Mouse (Mus musculus): Measurements from ENCODE around the gene Ifitm6. TPM values are rescaled to one million over a fixed set of nuclear protein-coding genes. Genes with fewer than 3 reads are reported as not detected.

The Ifitm6 gene
- 1.1 TPM for polyA plus RNA-seq (2015; fragmentation: Illumina TruSeq; extraction: RNeasy Lipid Tissue Mini Kit (QIAGEN cat#74804); ENCODE audit: low read depth, low replicate concordance)

DNA sequence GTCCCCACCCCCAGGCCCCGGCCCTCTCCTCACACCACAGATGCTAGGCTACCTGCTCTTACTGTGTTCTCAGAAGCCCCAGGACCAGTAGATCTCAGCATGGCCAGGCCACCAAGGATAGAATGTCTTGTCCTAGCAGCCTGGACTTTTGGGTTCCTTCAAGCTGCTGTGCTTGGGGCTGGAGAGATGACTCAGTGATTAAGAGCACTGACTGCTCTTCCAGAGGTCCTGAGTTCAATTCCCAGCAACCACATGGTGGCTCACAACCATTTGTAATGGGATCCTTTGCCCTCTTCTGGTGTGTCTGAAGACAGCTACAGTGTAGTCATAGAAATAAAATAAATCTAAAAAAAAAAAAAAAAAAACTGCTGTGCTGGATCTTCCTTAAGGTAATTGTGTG is at the start of gene Ifitm6:
TSS of gene Ifitm6 (minus strand) at position 101 of the 400 bp plus-strand sequence.

DNA sequence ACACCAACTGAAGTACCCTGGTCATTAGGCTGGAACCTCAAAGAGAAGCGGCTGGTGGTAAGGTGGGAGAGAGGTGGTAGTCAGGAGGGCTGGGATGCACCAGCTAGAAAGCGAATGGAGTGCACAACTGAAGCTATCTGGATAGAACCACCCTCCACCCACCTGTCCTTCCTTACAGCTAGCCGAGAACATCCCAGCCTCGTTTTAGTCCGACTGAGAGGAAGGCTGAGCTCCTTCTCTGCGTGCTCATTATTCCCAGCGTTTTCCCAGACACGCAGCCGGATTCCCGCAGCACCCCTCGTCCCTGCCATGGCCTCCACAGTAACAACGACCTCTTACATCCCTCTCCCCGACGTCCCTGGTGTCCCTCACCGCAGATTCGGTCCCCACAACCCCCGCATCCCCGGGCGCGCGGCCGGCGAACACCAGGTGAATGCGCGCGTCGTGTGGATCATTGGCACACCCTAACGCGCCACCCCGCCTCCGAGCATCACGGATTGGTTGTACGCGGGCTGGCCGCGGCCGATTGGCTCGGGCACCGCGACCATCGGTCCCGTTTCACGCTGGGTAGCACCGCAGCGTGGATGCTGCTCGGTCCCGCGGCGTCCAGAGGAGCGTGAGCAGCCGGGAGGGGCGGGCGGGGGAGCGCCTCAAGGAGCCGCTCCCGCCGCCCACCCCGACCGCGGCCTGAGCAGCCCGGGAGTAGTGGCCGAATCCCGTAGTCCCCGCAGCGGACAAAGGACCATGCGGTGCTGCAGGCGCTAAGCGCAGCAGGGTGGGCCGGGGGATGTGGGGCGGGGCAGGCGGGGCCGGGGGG is 42.9 kb upstream of the Ifitm6 start, which contains the start of gene B4galnt4:
TSS of gene B4galnt4 (plus strand) at position 679 of the 817 bp plus-strand sequence.

DNA sequence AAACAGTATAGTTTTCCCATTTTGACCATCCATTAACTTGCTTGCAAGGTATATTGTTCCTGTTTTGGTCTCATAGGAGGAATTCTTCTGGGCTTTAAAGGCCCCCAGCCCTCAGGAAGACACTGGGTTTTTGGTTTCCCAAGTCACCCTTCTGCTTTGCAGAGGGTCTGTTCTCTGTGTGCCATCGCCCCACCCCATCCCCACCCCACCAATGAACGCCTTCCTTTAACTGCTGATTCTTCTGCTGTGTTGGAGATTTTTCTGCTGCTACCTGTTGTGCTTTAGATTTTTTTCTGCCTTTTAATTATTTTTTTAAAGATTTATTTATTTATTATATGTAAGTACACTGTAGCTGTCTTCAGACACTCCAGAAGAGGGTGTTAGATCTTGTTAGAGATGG is 11.1 kb upstream of the Ifitm6 start, which contains the start of gene Gm17387:
TSS of gene Gm17387 (plus strand) at position 301 of the 400 bp plus-strand sequence.

DNA sequence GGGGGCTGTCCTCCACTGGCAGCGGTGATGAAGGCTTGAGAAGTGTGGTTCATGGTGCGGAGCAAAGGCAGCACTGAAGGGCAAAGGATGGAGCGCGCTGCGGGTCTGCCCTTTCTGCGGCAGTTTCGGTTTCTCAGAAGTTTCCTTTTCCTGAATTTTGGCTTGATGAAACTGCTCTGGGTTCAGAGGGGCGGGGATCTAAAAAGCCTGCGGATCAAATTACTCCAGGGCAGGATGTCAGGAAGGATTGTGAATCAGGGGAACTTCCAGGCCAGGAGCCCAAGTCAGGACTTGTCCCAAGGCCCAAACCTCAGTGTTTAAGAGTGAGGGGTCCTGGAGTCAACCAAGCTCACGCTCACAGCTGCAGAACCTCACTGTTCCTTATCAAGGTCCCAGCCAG is 7.1 kb downstream of the Ifitm6 start, which contains the start of gene Ifitm3:
TSS of gene Ifitm3 (minus strand) at position 178 of the 400 bp plus-strand sequence.

GRCm38 (mm10) chr7:140966921-140967320 is 50.8 kb downstream of the Ifitm6 start, which contains the start of gene Ifitm1:
Ifitm1 (plus strand) TSS chr7:140967221.

Other genes with a start within 250 kb of the Ifitm6 start
- gene Syce1, start 230.1 kb downstream of the Ifitm6 start, polyA plus RNA-seq (2015; fragmentation: Illumina TruSeq; extraction: RNeasy Lipid Tissue Mini Kit (QIAGEN cat#74804); ENCODE audit: low read depth, low replicate concordance) = 0.52 TPM
- 21.9 TPM for gene Zfp941, start 195.7 kb downstream of the Ifitm6 start, polyA plus RNA-seq (2015; fragmentation: Illumina TruSeq; extraction: RNeasy Lipid Tissue Mini Kit (QIAGEN cat#74804); ENCODE audit: low read depth, low replicate concordance)
- 1.6 TPM for gene Urah, start 182.9 kb downstream of the Ifitm6 start, polyA plus RNA-seq (2015; fragmentation: Illumina TruSeq; extraction: RNeasy Lipid Tissue Mini Kit (QIAGEN cat#74804); ENCODE audit: low read depth, low replicate concordance)
- not detected for gene Scgb1c1, start 172.4 kb downstream of the Ifitm6 start, polyA plus RNA-seq (2015; fragmentation: Illumina TruSeq; extraction: RNeasy Lipid Tissue Mini Kit (QIAGEN cat#74804); ENCODE audit: low read depth, low replicate concordance)
- gene Odf3, start 170.1 kb downstream of the Ifitm6 start, polyA plus RNA-seq (2015; fragmentation: Illumina TruSeq; extraction: RNeasy Lipid Tissue Mini Kit (QIAGEN cat#74804); ENCODE audit: low read depth, low replicate concordance) = 0.28 TPM
- gene Gm45785, start 161.6 kb downstream of the Ifitm6 start, polyA plus RNA-seq (2015; fragmentation: Illumina TruSeq; extraction: RNeasy Lipid Tissue Mini Kit (QIAGEN cat#74804); ENCODE audit: low read depth, low replicate concordance) = not detected
- gene Ric8a, start 161.0 kb downstream of the Ifitm6 start, polyA plus RNA-seq (2015; fragmentation: Illumina TruSeq; extraction: RNeasy Lipid Tissue Mini Kit (QIAGEN cat#74804); ENCODE audit: low read depth, low replicate concordance) = 66.6 TPM
- gene Bet1l, start 160.3 kb downstream of the Ifitm6 start, polyA plus RNA-seq (2015; fragmentation: Illumina TruSeq; extraction: RNeasy Lipid Tissue Mini Kit (QIAGEN cat#74804); ENCODE audit: low read depth, low replicate concordance) = 34.2 TPM
- 133 TPM for gene Psmd13, start 136.0 kb downstream of the Ifitm6 start, polyA plus RNA-seq (2015; fragmentation: Illumina TruSeq; extraction: RNeasy Lipid Tissue Mini Kit (QIAGEN cat#74804); ENCODE audit: low read depth, low replicate concordance)
- 133 TPM for gene Sirt3, start 135.6 kb downstream of the Ifitm6 start, polyA plus RNA-seq (2015; fragmentation: Illumina TruSeq; extraction: RNeasy Lipid Tissue Mini Kit (QIAGEN cat#74804); ENCODE audit: low read depth, low replicate concordance)
- gene Cox8b, start 117.5 kb downstream of the Ifitm6 start, polyA plus RNA-seq (2015; fragmentation: Illumina TruSeq; extraction: RNeasy Lipid Tissue Mini Kit (QIAGEN cat#74804); ENCODE audit: low read depth, low replicate concordance) = 4.6 TPM
- gene Nlrp6, start 97.0 kb downstream of the Ifitm6 start, polyA plus RNA-seq (2015; fragmentation: Illumina TruSeq; extraction: RNeasy Lipid Tissue Mini Kit (QIAGEN cat#74804); ENCODE audit: low read depth, low replicate concordance) = 0.34 TPM
- gene Pgghg, start 76.5 kb downstream of the Ifitm6 start, polyA plus RNA-seq (2015; fragmentation: Illumina TruSeq; extraction: RNeasy Lipid Tissue Mini Kit (QIAGEN cat#74804); ENCODE audit: low read depth, low replicate concordance) = 4.3 TPM
- gene Ifitm5, start 67.6 kb downstream of the Ifitm6 start, polyA plus RNA-seq (2015; fragmentation: Illumina TruSeq; extraction: RNeasy Lipid Tissue Mini Kit (QIAGEN cat#74804); ENCODE audit: low read depth, low replicate concordance) = not detected
- not detected for gene Gm45717, start 62.0 kb downstream of the Ifitm6 start, polyA plus RNA-seq (2015; fragmentation: Illumina TruSeq; extraction: RNeasy Lipid Tissue Mini Kit (QIAGEN cat#74804); ENCODE audit: low read depth, low replicate concordance)
- gene Ifitm2, start 61.9 kb downstream of the Ifitm6 start, polyA plus RNA-seq (2015; fragmentation: Illumina TruSeq; extraction: RNeasy Lipid Tissue Mini Kit (QIAGEN cat#74804); ENCODE audit: low read depth, low replicate concordance) = 31.6 TPM
- gene Ifitm1, start 50.7 kb downstream of the Ifitm6 start, polyA plus RNA-seq (2015; fragmentation: Illumina TruSeq; extraction: RNeasy Lipid Tissue Mini Kit (QIAGEN cat#74804); ENCODE audit: low read depth, low replicate concordance) = 8.0 TPM
- gene Ifitm3, start 7.2 kb downstream of the Ifitm6 start, polyA plus RNA-seq (2015; fragmentation: Illumina TruSeq; extraction: RNeasy Lipid Tissue Mini Kit (QIAGEN cat#74804); ENCODE audit: low read depth, low replicate concordance) = 39.7 TPM
- gene Gm17387, start 11.2 kb upstream of the Ifitm6 start, polyA plus RNA-seq (2015; fragmentation: Illumina TruSeq; extraction: RNeasy Lipid Tissue Mini Kit (QIAGEN cat#74804); ENCODE audit: low read depth, low replicate concordance) = not detected
- 44.9 TPM for gene B4galnt4, start 43.2 kb upstream of the Ifitm6 start, polyA plus RNA-seq (2015; fragmentation: Illumina TruSeq; extraction: RNeasy Lipid Tissue Mini Kit (QIAGEN cat#74804); ENCODE audit: low read depth, low replicate concordance)
- gene Pkp3, start 60.3 kb upstream of the Ifitm6 start, polyA plus RNA-seq (2015; fragmentation: Illumina TruSeq; extraction: RNeasy Lipid Tissue Mini Kit (QIAGEN cat#74804); ENCODE audit: low read depth, low replicate concordance) = not detected
- 2.7 TPM for gene Sigirr, start 82.6 kb upstream of the Ifitm6 start, polyA plus RNA-seq (2015; fragmentation: Illumina TruSeq; extraction: RNeasy Lipid Tissue Mini Kit (QIAGEN cat#74804); ENCODE audit: low read depth, low replicate concordance)
- not detected for gene Ano9, start 99.9 kb upstream of the Ifitm6 start, polyA plus RNA-seq (2015; fragmentation: Illumina TruSeq; extraction: RNeasy Lipid Tissue Mini Kit (QIAGEN cat#74804); ENCODE audit: low read depth, low replicate concordance)
- 59.5 TPM for gene Ptdss2, start 104.5 kb upstream of the Ifitm6 start, polyA plus RNA-seq (2015; fragmentation: Illumina TruSeq; extraction: RNeasy Lipid Tissue Mini Kit (QIAGEN cat#74804); ENCODE audit: low read depth, low replicate concordance)
- 53.6 TPM for gene Rnh1, start 154.9 kb upstream of the Ifitm6 start, polyA plus RNA-seq (2015; fragmentation: Illumina TruSeq; extraction: RNeasy Lipid Tissue Mini Kit (QIAGEN cat#74804); ENCODE audit: low read depth, low replicate concordance)
- gene Hras, start 176.1 kb upstream of the Ifitm6 start, polyA plus RNA-seq (2015; fragmentation: Illumina TruSeq; extraction: RNeasy Lipid Tissue Mini Kit (QIAGEN cat#74804); ENCODE audit: low read depth, low replicate concordance) = 235 TPM
- 3.7 TPM for gene Lrrc56, start 176.2 kb upstream of the Ifitm6 start, polyA plus RNA-seq (2015; fragmentation: Illumina TruSeq; extraction: RNeasy Lipid Tissue Mini Kit (QIAGEN cat#74804); ENCODE audit: low read depth, low replicate concordance)
- gene Lmntd2, start 196.2 kb upstream of the Ifitm6 start, polyA plus RNA-seq (2015; fragmentation: Illumina TruSeq; extraction: RNeasy Lipid Tissue Mini Kit (QIAGEN cat#74804); ENCODE audit: low read depth, low replicate concordance) = not detected
- gene Rassf7, start 197.9 kb upstream of the Ifitm6 start, polyA plus RNA-seq (2015; fragmentation: Illumina TruSeq; extraction: RNeasy Lipid Tissue Mini Kit (QIAGEN cat#74804); ENCODE audit: low read depth, low replicate concordance) = 2.9 TPM
- 41.3 TPM for gene Phrf1, start 210.9 kb upstream of the Ifitm6 start, polyA plus RNA-seq (2015; fragmentation: Illumina TruSeq; extraction: RNeasy Lipid Tissue Mini Kit (QIAGEN cat#74804); ENCODE audit: low read depth, low replicate concordance)
- gene Irf7, start 248.6 kb upstream of the Ifitm6 start, polyA plus RNA-seq (2015; fragmentation: Illumina TruSeq; extraction: RNeasy Lipid Tissue Mini Kit (QIAGEN cat#74804); ENCODE audit: low read depth, low replicate concordance) = 3.1 TPM